Mouse (Mus musculus) layer of hippocampus, adult 11-12 months (tissue): ENCODE data around the gene Spata31d1c.

Source experiments
- DNase-seq: peaks from one replicate; pipeline ENCODE4 v3.0.0; 2022; ENCODE audit warnings: low spot score

The Spata31d1c gene

DNA sequence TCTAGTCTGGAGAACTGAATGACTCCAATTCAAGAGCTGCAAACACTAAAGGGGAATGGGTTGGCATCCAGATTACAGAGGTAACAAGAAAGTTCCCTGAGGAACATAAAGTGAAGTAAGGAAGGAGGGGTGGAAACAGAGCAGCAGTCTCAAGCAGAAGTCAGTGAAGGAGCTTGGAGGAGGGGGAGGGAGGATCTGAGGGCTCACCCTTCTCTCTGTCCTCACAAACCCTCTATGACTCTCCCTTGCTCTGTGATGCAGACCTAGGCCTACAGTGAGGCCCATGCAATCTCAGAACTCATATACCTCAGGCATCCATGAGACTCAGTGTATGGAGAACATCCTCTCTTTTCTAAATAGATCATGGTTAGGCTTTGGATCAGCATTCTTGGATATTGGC is at the start of gene Spata31d1c:
Gene Spata31d1c, plus strand, starts transcription at position 301 of the 400 bp plus-strand sequence.
- DNase-seq: no peak

DNA sequence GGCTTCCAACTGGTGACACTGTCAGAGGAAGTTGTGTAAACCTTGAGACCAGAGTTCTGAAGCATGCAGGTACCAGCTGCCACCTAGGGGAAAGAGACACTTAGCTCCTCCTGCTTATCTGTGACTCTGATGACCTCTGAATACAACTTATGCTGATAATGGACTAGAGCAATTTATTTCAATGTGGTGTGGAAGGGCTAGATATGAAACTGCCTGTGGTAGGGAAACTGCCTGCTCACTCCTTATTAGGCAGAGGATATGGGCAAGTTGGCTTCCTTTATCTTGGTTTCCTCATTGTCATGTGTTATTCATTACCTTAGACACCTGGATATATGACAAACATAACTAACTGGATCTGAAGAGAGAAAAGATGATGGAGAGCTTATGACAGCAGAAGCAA is 44.0 kb upstream of the Spata31d1c start:
- no peak for DNase-seq

DNA sequence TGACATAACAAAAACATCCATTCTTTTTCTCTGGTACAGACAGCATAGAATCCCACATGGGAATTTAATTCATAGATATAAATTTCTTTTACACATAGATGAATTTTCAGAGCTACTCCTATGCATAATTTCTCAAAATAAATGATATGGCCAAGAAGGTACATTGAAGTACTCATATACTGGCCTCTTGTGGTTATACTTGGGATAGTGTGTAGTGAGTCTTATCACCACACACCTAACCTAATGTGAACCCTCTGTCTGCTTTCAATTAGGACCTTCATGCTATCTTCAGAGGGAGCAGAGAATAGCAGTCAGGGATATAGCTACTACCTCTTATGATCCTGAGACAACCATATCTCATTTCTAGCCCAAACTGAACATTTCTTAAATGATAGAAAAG is 27.4 kb upstream of the Spata31d1c start:
- DNase-seq: no peak

DNA sequence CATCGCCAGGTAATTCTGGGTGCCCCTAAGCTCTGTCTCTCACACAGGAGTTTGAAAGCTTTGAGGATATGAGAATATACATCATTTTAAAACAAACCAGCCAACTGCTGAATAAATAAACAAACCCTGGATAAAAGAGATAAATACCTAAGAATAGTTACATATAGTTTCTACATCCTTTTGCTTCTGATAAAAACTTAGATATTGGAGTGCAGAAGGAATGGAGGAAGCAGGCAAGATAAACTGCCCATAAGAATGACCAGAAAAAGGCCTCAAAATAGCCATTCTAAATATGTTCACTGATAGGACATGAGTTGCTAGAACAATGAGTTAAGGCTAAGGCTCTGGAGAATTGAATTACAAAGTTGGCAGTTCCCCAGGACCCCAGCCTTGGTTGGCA is 26.1 kb upstream of the Spata31d1c start:
- DNase-seq: no peak

DNA sequence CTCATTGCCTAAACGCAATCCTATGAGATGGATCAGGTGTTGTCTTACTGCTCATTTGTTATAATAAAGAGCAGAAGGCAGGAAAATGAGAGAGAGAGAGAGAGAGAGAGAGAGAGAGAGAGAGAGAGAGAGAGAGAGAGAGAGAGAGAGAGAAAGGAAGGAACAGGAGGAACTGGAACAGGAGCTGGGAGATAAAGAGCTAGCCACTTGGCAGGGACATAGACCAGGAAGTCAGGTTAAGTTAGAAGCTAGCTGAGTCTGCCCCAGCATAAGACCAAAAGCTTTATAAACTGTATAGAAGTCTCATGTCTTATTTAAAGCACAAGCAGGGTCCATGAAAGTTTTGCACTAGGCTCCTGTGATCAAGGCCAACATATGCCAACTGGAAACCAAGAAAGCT is 24.9 kb upstream of the Spata31d1c start:
- DNase-seq: no peak

GRCm38 (mm10) chr13:65011052-65011738 is 21.7 kb upstream of the Spata31d1c start:
- no peak for DNase-seq

DNA sequence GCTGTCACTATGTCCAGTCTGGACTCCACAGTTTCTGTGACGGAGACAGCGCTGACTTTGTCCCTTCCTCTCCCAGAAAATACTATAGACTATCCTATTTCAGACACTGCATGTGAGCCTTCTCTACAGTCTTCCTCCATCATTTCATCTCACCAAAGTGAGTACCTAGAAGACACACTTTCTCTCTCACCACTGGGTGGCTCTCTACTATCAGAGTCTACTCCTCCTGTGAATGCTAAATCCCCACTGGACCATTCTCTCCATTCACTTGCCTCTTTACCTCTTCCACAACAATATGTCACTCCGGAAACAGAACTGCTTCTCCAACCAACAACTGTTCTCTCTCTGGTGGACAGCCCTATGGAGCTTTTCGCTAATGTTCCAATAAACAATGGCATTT is 2.2 kb downstream of the Spata31d1c start:
- DNase-seq: no peak

DNA sequence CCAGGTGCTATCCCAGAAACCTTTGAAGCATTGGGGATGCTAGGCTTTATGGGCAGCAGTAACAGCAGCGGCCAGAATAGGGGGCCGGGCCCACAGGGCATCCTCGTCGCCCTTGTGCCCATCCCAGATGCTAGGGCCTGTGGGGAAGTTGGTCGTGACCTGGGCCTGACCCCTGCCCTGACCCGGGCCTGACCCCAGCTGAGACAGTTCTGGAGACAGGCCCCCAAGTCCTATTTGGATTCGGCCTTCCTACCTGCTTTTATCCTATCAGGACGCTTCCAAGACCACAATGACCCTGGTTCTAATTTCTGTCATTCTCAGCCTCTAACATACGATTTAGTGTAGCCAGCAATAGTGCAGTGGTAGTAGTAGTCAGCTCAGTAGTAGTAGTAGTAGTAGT is 19.8 kb downstream of the Spata31d1c start, which contains the start of gene Prss47:
Gene Prss47, minus strand, starts transcription at position 101 of the 400 bp plus-strand sequence.
- no peak for DNase-seq

GRCm38 (mm10) chr13:65069969-65070368 is 37.1 kb downstream of the Spata31d1c start:
- DNase-seq: no peak
